Mouse (Mus musculus) limb, embryonic 15.5 days (tissue): ENCODE data around the gene Glb1l. TPM values are rescaled to one million over a fixed set of nuclear protein-coding genes. Genes with fewer than 3 reads are reported as not detected.
A peak's percentile ranks its signal among the peaks of the same experiment; 100 is the strongest.

Experiments used
- ATAC-seq: fragments of 200-750 bp; cut with Nextera tagmentation; 2 replicates; pipeline ENCODE4 v1.8.0; 2017; ENCODE audit warnings: low read depth, moderate TSS enrichment; ENCODE audit not compliant: insufficient number of reproducible peaks, low FRiP score, low TSS enrichment
- H3K27ac ChIP-seq: fragments of 300-500 bp; sonication (generic); 2 replicates; pipeline ENCODE4 v1.5.1; 2015; ENCODE audit warnings: moderate library complexity, mild to moderate bottlenecking, inconsistent platforms
- H3K27me3 ChIP-seq: fragments of 300-500 bp; sonication (generic); 2 replicates; pipeline ENCODE4 v1.6.1; 2015; ENCODE audit warnings: inconsistent platforms
- H3K36me3 ChIP-seq: fragments of 300-500 bp; sonication (generic); 2 replicates; pipeline ENCODE4 v1.6.1; 2015; ENCODE audit warnings: inconsistent platforms
- H3K4me1 ChIP-seq: fragments of 300-500 bp; sonication (generic); 2 replicates; pipeline ENCODE4 v1.6.1; 2015; ENCODE audit warnings: inconsistent platforms
- H3K4me2 ChIP-seq: fragments of 300-500 bp; sonication (generic); 2 replicates; pipeline ENCODE4 v1.6.1; 2015; ENCODE audit warnings: mild to moderate bottlenecking, inconsistent platforms
- H3K4me3 ChIP-seq: fragments of 300-500 bp; sonication (generic); 2 replicates; pipeline ENCODE4 v1.5.1; 2015; ENCODE audit warnings: mild to moderate bottlenecking, inconsistent platforms
- H3K9ac ChIP-seq: fragments of 300-500 bp; sonication (generic); 2 replicates; pipeline ENCODE4 v1.6.1; 2015; ENCODE audit warnings: inconsistent platforms
- H3K9me3 ChIP-seq: fragments of 300-500 bp; sonication (generic); 2 replicates; pipeline ENCODE4 v1.6.1; 2016; ENCODE audit warnings: inconsistent platforms
- WGBS: fragments of 180-500 bp; shearing (Covaris S2); methylation state at CpG from one replicate; pipeline ENCODE4 v1.1.7; 2015; 5-methylcytosine and 5-hydroxymethylcytosine counted together
- polyA plus RNA-seq: library from polyadenylated mRNA; unstranded; fragments of >200 nt; fragmentation: Nextera tagmentation; extraction: Ambion mirVana; gene quantifications from 2 replicates; pipeline ENCODE4 v1.2.1, GENCODE M21; 2015

Gene Glb1l
- polyA plus RNA-seq, 1 experiment from 2014 or later, result 19.0 TPM

GRCm38 (mm10) chr1:75230335-75230994, 19.9 kb upstream of the Glb1l start:
- 59% methylated on average over 7 of the region's 7 CpGs for WGBS
- H3K27ac ChIP-seq, result no peak overlapping the region
- ATAC-seq, result no peak

GRCm38 (mm10) chr1:75229158-75229557, 18.5 kb upstream of the Glb1l start:
- Histone ChIP-seq H3K36me3 (no peaks in the 10 kb centered on the region), H3K27ac (no peak overlapping the region), H3K27me3 (no peaks in the 10 kb centered on the region), H3K4me2 (no peak overlapping the region), H3K4me1 (no peaks in the 10 kb centered on the region), H3K9me3 (no peaks in the 10 kb centered on the region), H3K4me3 (no peak overlapping the region), H3K9ac (no peak overlapping the region)
- WGBS, result 51% methylated on average over 4 of the region's 4 CpGs
- ATAC-seq, result no peak

More at GRCm38 (mm10) chr1:75230335-75230994, 19.9 kb upstream of the Glb1l start:
- no peaks in the 10 kb centered on the region for H3K9me3 ChIP-seq
- H3K27me3 ChIP-seq, result no peaks in the 10 kb centered on the region
- H3K36me3 ChIP-seq, result no peaks in the 10 kb centered on the region
- no peak overlapping the region for H3K9ac ChIP-seq
- peaks cover under 1% of the 10 kb centered on the region; the same call in 1 of the 2 replicates for H3K4me1 ChIP-seq
- no peak overlapping the region for H3K4me3 ChIP-seq
- H3K4me2 ChIP-seq, result no peak overlapping the region

GRCm38 (mm10) chr1:75227653-75228052, 17.0 kb upstream of the Glb1l start:
- no peak for ATAC-seq
- Histone ChIP-seq H3K4me1 (no peaks in the 10 kb centered on the region), H3K27ac (no peak overlapping the region), H3K9me3 (no peaks in the 10 kb centered on the region), H3K4me2 (no peak overlapping the region), H3K4me3 (no peak overlapping the region), H3K9ac (no peak overlapping the region), H3K36me3 (no peaks in the 10 kb centered on the region), H3K27me3 (no peaks in the 10 kb centered on the region)
- WGBS, result 73% methylated on average over 1 of the region's 1 CpGs

DNA sequence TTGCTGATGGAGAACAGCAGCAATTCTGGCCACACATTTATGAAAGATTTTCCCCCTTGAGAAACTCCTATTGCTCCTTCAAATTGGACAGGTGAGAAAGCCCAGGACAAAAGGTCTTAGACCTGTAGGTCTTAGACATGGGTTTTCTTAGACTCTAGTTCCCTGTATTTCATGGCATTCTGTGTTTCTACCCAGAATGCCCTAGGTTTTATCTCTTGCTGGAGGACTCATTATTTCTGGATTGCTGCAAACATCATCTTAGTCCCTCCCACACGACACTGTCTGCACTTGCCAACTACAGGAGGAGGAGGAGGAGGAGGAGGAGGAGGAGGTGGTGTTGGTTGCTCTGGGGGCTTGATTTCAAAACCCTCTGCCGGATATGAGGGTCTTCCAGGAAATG, 15.5 kb upstream of the Glb1l start:
- WGBS, result 62% methylated on average over 2 of the region's 2 CpGs

DNA sequence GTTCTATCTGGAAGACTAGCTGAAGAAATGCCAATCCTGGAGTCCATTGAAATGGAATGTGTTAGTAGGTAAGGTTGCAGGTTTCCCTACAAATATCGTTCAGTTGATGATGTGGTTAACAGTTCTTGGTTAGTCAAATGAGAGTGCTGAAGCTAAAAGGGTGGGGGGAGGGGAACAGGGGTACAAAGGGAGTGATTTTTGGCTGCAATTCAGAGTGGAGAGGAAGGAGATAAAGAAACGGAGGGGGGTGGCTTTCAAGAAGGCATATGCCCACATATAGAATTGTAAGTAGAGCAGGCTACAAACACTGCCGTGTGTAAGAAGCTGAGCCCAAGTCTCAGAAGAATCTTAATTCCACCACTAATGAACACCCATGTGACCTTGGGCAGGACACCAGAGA, 14.9 kb upstream of the Glb1l start:
- Histone ChIP-seq H3K4me1 (no peaks in the 10 kb centered on the region), H3K9ac (no peak overlapping the region), H3K9me3 (no peaks in the 10 kb centered on the region), H3K4me2 (no peak overlapping the region), H3K27ac (no peak overlapping the region), H3K27me3 (peaks cover 16% of the 10 kb centered on the region), H3K36me3 (no peaks in the 10 kb centered on the region), H3K4me3 (no peak overlapping the region)
- 68% methylated on average over 3 of the region's 3 CpGs for WGBS
- ATAC-seq, result no peak

More for the DNA sequence above, 15.5 kb upstream of the Glb1l start:
- no peak overlapping the region for H3K4me3 ChIP-seq
- no peak overlapping the region for H3K27ac ChIP-seq
- no peak overlapping the region for H3K9ac ChIP-seq
- H3K27me3 ChIP-seq, result peaks cover 9% of the 10 kb centered on the region
- ATAC-seq, result no peak
- H3K36me3 ChIP-seq, result no peaks in the 10 kb centered on the region
- H3K4me1 ChIP-seq, result no peaks in the 10 kb centered on the region
- H3K9me3 ChIP-seq, result no peaks in the 10 kb centered on the region
- no peak overlapping the region for H3K4me2 ChIP-seq

DNA sequence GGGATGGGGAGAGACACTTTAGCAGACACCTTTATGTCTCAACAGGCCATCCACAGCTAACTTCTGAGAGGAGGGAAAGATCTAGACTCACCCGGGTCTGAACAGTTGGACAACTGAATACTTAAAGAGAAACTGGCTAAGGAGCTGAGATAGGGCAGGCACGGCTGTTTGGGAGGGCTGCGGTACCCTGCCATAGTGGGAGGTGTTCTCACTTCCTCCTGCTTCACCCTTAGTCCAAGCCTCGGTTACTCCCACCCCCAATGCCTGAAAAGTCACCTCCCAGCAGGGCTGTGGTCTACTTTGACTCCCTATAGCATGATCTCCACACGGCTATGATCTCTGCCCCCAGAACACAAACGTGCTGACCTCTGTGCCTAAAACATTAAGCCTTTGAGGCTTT, 12.9 kb upstream of the Glb1l start:
- Histone ChIP-seq H3K4me3 (no peak overlapping the region), H3K4me1 (peaks cover 14% of the 10 kb centered on the region), H3K27me3 (peaks cover 35% of the 10 kb centered on the region), H3K36me3 (no peaks in the 10 kb centered on the region), H3K27ac (no peak overlapping the region), H3K9ac (no peak overlapping the region), H3K9me3 (no peaks in the 10 kb centered on the region), H3K4me2 (no peak overlapping the region)
- ATAC-seq, result no peak
- 65% methylated on average over 6 of the region's 6 CpGs for WGBS

GRCm38 (mm10) chr1:75222926-75223325, 12.3 kb upstream of the Glb1l start:
- no peak overlapping the region for H3K4me2 ChIP-seq
- H3K27ac ChIP-seq, result no peak overlapping the region
- ATAC-seq, result no peak
- H3K27me3 ChIP-seq, result peaks cover 41% of the 10 kb centered on the region
- H3K9me3 ChIP-seq, result no peaks in the 10 kb centered on the region
- H3K4me1 ChIP-seq, result peaks cover 20% of the 10 kb centered on the region
- no peaks in the 10 kb centered on the region for H3K36me3 ChIP-seq
- WGBS, result 75% methylated on average over 6 of the region's 6 CpGs
- H3K4me3 ChIP-seq, result no peak overlapping the region
- H3K9ac ChIP-seq, result no peak overlapping the region

GRCm38 (mm10) chr1:75221538-75221937, 10.9 kb upstream of the Glb1l start:
- no peak overlapping the region for H3K4me2 ChIP-seq
- H3K27ac ChIP-seq, result no peak overlapping the region
- H3K9me3 ChIP-seq, result no peaks in the 10 kb centered on the region
- 67% methylated on average over 3 of the region's 3 CpGs for WGBS
- H3K9ac ChIP-seq, result no peak overlapping the region
- peaks cover 53% of the 10 kb centered on the region for H3K27me3 ChIP-seq
- no peak for ATAC-seq
- no peak overlapping the region for H3K4me3 ChIP-seq
- H3K36me3 ChIP-seq, result no peaks in the 10 kb centered on the region
- peaks cover 22% of the 10 kb centered on the region for H3K4me1 ChIP-seq

GRCm38 (mm10) chr1:75219531-75219930, 8.9 kb upstream of the Glb1l start, which contains the start of gene Tuba4a:
Gene Tuba4a, minus strand, starts transcription at chr1:75219865.
- peaks cover 53% of the 10 kb centered on the region for H3K27me3 ChIP-seq
- H3K4me1 ChIP-seq, result peaks cover 22% of the 10 kb centered on the region
- peaks cover 14% of the 10 kb centered on the region for H3K36me3 ChIP-seq
- 2% methylated on average over 34 of the region's 34 CpGs for WGBS
- H3K9me3 ChIP-seq, result no peaks in the 10 kb centered on the region
- H3K4me2 ChIP-seq, result peak within 1 kb of the TSS; percentile 96
- ATAC-seq, result no peak
- peak within 1 kb of the TSS; percentile 43 for H3K27ac ChIP-seq
- H3K9ac ChIP-seq, result peak within 1 kb of the TSS; percentile 36
- H3K4me3 ChIP-seq, result peak within 1 kb of the TSS; percentile 57

DNA sequence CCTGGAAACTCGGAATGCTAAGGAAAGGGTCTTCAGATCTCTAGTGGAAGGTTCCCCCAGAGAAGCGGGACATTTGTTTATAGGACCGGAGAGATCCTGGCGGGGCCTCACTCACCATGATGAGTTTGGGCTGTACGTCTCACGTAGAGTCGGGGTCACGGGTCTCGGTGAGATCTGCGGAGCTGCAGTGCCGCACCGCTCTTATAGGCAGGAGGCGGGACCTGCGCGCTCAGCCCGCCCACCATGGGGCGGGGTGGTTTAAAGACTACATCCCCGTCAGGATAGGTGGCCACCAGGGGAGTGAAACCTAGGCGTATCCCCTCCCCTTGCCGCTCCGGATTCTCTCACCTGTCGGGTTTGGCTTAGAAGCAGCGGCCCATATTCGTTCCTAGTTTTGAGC, 8.5 kb upstream of the Glb1l start:
- H3K4me1 ChIP-seq, result peaks cover 22% of the 10 kb centered on the region
- peaks cover 19% of the 10 kb centered on the region for H3K36me3 ChIP-seq
- ATAC-seq, result peak; percentile 81
- H3K27me3 ChIP-seq, result peaks cover 53% of the 10 kb centered on the region
- WGBS, result under 1% methylated on average over 24 of the region's 24 CpGs
- H3K9me3 ChIP-seq, result no peaks in the 10 kb centered on the region
- peak overlapping the region; percentile 36 for H3K9ac ChIP-seq
- peak overlapping the region; percentile 96 for H3K4me2 ChIP-seq
- peak overlapping the region; percentile 43; the same call in 1 of the 2 replicates for H3K27ac ChIP-seq
- H3K4me3 ChIP-seq, result peak overlapping the region; percentile 57

GRCm38 (mm10) chr1:75218227-75219001, 7.8 kb upstream of the Glb1l start:
- Histone ChIP-seq H3K27me3 (peaks cover 53% of the 10 kb centered on the region), H3K27ac (peak overlapping the region; percentile 43), H3K9ac (peak overlapping the region; percentile 36; the same call in 1 of the 2 replicates), H3K36me3 (peaks cover 25% of the 10 kb centered on the region), H3K4me3 (peak overlapping the region; percentile 57), H3K9me3 (no peaks in the 10 kb centered on the region), H3K4me1 (peaks cover 22% of the 10 kb centered on the region), H3K4me2 (peak overlapping the region; percentile 96)
- 1% methylated on average over 38 of the region's 38 CpGs for WGBS
- ATAC-seq, result peak; percentile 43; the same call in 1 of the 2 replicates

DNA sequence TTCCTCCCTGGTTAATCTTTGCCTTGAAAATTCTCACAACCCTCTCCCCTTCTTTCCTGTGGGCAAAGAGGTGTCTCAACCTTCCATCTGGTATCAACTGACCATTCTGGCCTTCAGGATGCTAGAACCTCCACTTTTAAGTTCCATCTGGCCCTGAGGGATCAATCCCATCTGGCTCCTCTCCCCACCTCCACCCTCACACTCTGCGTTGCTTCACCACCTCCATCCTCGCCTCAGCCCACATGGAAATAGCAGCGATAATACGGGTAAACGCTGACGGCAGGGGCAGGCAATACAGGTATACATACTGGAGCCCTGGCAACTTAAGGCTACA, 7.2 kb upstream of the Glb1l start:
- peak overlapping the region; percentile 96 for H3K4me2 ChIP-seq
- no peak overlapping the region for H3K9ac ChIP-seq
- peaks cover 24% of the 10 kb centered on the region for H3K4me1 ChIP-seq
- H3K27ac ChIP-seq, result 0 out of 2 replicates have a peak overlapping the region, but pooled peaks have one; percentile 43
- H3K4me3 ChIP-seq, result peak overlapping the region; percentile 57
- 2% methylated on average over 6 of the region's 6 CpGs for WGBS
- H3K9me3 ChIP-seq, result no peaks in the 10 kb centered on the region
- H3K27me3 ChIP-seq, result peaks cover 53% of the 10 kb centered on the region
- no peak for ATAC-seq
- peaks cover 31% of the 10 kb centered on the region for H3K36me3 ChIP-seq
